Mouse (Mus musculus) embryonic facial prominence, embryonic 15.5 days (tissue): Measurements from ENCODE around the gene Olfr403. TPM values are rescaled to one million over a fixed set of nuclear protein-coding genes. Genes with fewer than 3 reads are reported as not detected.
"Not testable (repeated sequence)": the region's sequence is repeated elsewhere in the genome, so short reads cannot be mapped to it uniquely, and the experiment has no call there.

Experiments
- ATAC-seq: fragments of 200-750 bp; cut with Nextera tagmentation; 2 replicates; pipeline ENCODE4 v1.8.0; 2017; ENCODE audit warnings: low read depth, moderate TSS enrichment; ENCODE audit not compliant: insufficient number of reproducible peaks, low FRiP score, low TSS enrichment
- H3K27ac ChIP-seq: fragments of 300-500 bp; sonication (generic); replicated peaks from 2 replicates; pipeline ENCODE4 v1.5.1; 2015; ENCODE audit warnings: mild to moderate bottlenecking, inconsistent platforms
- H3K27me3 ChIP-seq: fragments of 300-500 bp; sonication (generic); 2 replicates; pipeline ENCODE4 v1.6.1; 2015; ENCODE audit warnings: inconsistent platforms
- H3K36me3 ChIP-seq: fragments of 300-500 bp; sonication (generic); 2 replicates; pipeline ENCODE4 v1.6.1; 2015; ENCODE audit warnings: mild to moderate bottlenecking, inconsistent platforms
- H3K4me1 ChIP-seq: fragments of 300-500 bp; sonication (generic); 2 replicates; pipeline ENCODE4 v1.6.1; 2015; ENCODE audit warnings: inconsistent platforms
- H3K4me2 ChIP-seq: fragments of 300-500 bp; sonication (generic); replicated peaks from 2 replicates; pipeline ENCODE4 v1.6.1; 2015; ENCODE audit warnings: mild to moderate bottlenecking, inconsistent platforms
- H3K4me3 ChIP-seq: fragments of 300-500 bp; sonication (generic); replicated peaks from 2 replicates; pipeline ENCODE4 v1.5.1; 2015; ENCODE audit warnings: mild to moderate bottlenecking, inconsistent platforms
- H3K9ac ChIP-seq: fragments of 300-500 bp; sonication (generic); 2 replicates; pipeline ENCODE4 v1.6.1; 2015; ENCODE audit warnings: inconsistent platforms
- H3K9me3 ChIP-seq: fragments of 300-500 bp; sonication (generic); replicated peaks from 2 replicates; pipeline ENCODE4 v1.6.1; 2016; ENCODE audit warnings: inconsistent platforms
- WGBS: fragments of 180-500 bp; shearing (Covaris S2); methylation state at CpG from one replicate; pipeline ENCODE4 v1.1.7; 2015; 5-methylcytosine and 5-hydroxymethylcytosine counted together
- polyA plus RNA-seq: library from polyadenylated mRNA; unstranded; fragments of >200 nt; fragmentation: Nextera tagmentation; extraction: Ambion mirVana; gene quantifications from 2 replicates; pipeline ENCODE4 v1.2.1, GENCODE M21; 2015

Gene Olfr403
- not detected in 2 replicates for polyA plus RNA-seq

GRCm38 (mm10) chr11:74185949-74186348 is at the start of gene Olfr403:
Gene Olfr403, plus strand, starts transcription at chr11:74186249.
- no peak within 1 kb of the TSS for H3K4me2 ChIP-seq
- H3K9me3 ChIP-seq, result no peaks in the 10 kb centered on the region
- ATAC-seq, result no peak
- no peaks in the 10 kb centered on the region for H3K4me1 ChIP-seq
- no peak within 1 kb of the TSS for H3K4me3 ChIP-seq
- no peaks in the 10 kb centered on the region for H3K36me3 ChIP-seq
- no peaks in the 10 kb centered on the region for H3K27me3 ChIP-seq
- H3K9ac ChIP-seq, result no peak within 1 kb of the TSS
- no peak within 1 kb of the TSS for H3K27ac ChIP-seq

DNA sequence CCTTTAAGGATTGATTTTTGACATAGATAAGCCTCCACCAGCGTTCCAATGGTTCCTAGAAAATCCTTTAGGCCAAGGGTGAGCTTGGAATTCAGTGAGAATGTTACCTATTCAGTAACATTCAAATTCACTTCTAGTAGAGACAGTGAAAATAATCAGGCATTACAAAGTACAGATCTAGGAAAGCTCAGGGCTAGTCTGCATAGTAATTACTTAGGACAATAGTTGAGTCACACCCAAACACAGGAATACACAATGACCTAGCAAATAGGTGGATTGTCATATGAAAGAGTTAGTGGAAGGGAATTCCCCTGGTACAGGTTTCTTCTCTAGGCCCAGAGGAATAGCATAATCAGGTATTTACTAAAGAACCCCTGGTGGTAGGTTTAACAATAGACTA is 46.0 kb upstream of the Olfr403 start:
- ATAC-seq, H3K9ac ChIP-seq, H3K27ac ChIP-seq, H3K36me3 ChIP-seq, H3K4me3 ChIP-seq, H3K4me2 ChIP-seq, H3K27me3 ChIP-seq, H3K9me3 ChIP-seq, H3K4me1 ChIP-seq: not testable (repeated sequence)
- WGBS, result 33% methylated on average over 1 of the region's 1 CpGs

- no peaks in the 10 kb centered on the region for H3K36me3 ChIP-seq
- no peak overlapping the region for H3K27ac ChIP-seq
- H3K4me3 ChIP-seq, result no peak overlapping the region
- no peak for ATAC-seq
- H3K9ac ChIP-seq, result no peak overlapping the region
- no peak overlapping the region for H3K4me2 ChIP-seq
- H3K4me1 ChIP-seq, result no peaks in the 10 kb centered on the region
- peaks cover 4% of the 10 kb centered on the region; the same call in 1 of the 2 replicates for H3K9me3 ChIP-seq
- no peaks in the 10 kb centered on the region for H3K27me3 ChIP-seq
Observed at GRCm38 (mm10) chr11:74145866-74146265, 40.2 kb upstream of the Olfr403 start.

DNA sequence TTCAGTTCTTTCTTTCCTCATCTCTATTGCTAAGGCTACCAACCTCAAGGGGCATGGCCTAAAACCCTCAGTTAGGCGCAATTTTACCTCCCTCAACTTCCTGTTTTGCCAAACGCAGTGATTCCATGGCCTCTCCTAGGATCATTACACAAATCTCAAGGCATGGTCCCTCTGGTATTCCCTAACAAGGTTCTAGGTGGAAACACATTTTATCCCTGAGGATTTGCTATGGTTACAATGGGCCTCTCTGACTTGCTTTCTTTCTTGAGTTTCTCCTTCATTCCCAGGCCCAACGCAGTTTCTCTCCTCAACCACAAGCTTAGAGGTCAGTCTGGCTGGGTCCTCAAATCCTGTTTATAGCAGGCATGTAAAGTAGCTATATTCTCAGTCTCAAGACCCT is 32.8 kb upstream of the Olfr403 start, which contains the start of gene Olfr402:
TSS of gene Olfr402 (plus strand) at position 301 of the 400 bp plus-strand sequence.
- no peak within 1 kb of the TSS for H3K9ac ChIP-seq
- no peaks in the 10 kb centered on the region for H3K4me1 ChIP-seq
- no peaks in the 10 kb centered on the region for H3K36me3 ChIP-seq
- H3K9me3 ChIP-seq, result no peaks in the 10 kb centered on the region; the same call in 1 of the 2 replicates
- WGBS, result 55% methylated on average over 3 of the region's 3 CpGs
- H3K27me3 ChIP-seq, result no peaks in the 10 kb centered on the region
- H3K27ac ChIP-seq, result no peak within 1 kb of the TSS
- no peak for ATAC-seq
- H3K4me2 ChIP-seq, result no peak within 1 kb of the TSS
- no peak within 1 kb of the TSS for H3K4me3 ChIP-seq

GRCm38 (mm10) chr11:74168771-74169170 is 17.3 kb upstream of the Olfr403 start:
- no peaks in the 10 kb centered on the region for H3K36me3 ChIP-seq
- H3K27ac ChIP-seq, result no peak overlapping the region
- no peak overlapping the region for H3K4me3 ChIP-seq
- no peaks in the 10 kb centered on the region for H3K27me3 ChIP-seq
- no peaks in the 10 kb centered on the region for H3K9me3 ChIP-seq
- no peak overlapping the region for H3K9ac ChIP-seq
- ATAC-seq, result no peak
- H3K4me2 ChIP-seq, result no peak overlapping the region
- H3K4me1 ChIP-seq, result no peaks in the 10 kb centered on the region

DNA sequence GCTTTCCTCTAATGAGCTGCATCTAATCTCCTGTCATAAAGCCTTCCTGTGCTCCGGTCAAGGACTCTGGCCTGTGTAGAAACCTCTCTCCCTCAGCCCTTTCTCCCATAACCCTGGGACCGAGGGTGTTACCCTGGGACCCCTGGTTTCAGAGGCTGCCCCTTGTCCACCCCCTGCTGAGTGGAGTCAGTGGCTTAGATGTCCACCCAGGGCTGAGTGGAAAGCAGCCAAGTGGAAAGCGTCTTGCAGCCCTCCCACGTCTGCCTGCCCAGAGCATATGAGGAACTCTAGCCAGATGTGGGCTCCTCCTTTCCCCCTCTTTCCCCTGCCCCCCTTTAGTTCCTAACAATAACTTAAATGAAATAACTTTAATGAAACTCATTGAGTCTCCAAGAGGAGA is 2.9 kb upstream of the Olfr403 start:
- H3K27ac ChIP-seq, result no peak overlapping the region
- WGBS, result 86% methylated on average over 4 of the region's 4 CpGs
- H3K9ac ChIP-seq, result no peak overlapping the region
- no peaks in the 10 kb centered on the region for H3K9me3 ChIP-seq
- H3K4me2 ChIP-seq, result no peak overlapping the region
- H3K36me3 ChIP-seq, result no peaks in the 10 kb centered on the region
- H3K27me3 ChIP-seq, result no peaks in the 10 kb centered on the region
- H3K4me1 ChIP-seq, result no peaks in the 10 kb centered on the region
- H3K4me3 ChIP-seq, result no peak overlapping the region
- ATAC-seq, result no peak

- H3K27me3 ChIP-seq, result no peaks in the 10 kb centered on the region
- no peak overlapping the region for H3K27ac ChIP-seq
- H3K4me3 ChIP-seq, result no peak overlapping the region
- H3K36me3 ChIP-seq, result no peaks in the 10 kb centered on the region
- H3K4me1 ChIP-seq, result no peaks in the 10 kb centered on the region
- WGBS, result 70% methylated on average over 4 of the region's 4 CpGs
- no peak overlapping the region for H3K9ac ChIP-seq
- H3K9me3 ChIP-seq, result no peaks in the 10 kb centered on the region
- no peak for ATAC-seq
- H3K4me2 ChIP-seq, result no peak overlapping the region
Observed at GRCm38 (mm10) chr11:74183745-74184144, 2.3 kb upstream of the Olfr403 start.

DNA sequence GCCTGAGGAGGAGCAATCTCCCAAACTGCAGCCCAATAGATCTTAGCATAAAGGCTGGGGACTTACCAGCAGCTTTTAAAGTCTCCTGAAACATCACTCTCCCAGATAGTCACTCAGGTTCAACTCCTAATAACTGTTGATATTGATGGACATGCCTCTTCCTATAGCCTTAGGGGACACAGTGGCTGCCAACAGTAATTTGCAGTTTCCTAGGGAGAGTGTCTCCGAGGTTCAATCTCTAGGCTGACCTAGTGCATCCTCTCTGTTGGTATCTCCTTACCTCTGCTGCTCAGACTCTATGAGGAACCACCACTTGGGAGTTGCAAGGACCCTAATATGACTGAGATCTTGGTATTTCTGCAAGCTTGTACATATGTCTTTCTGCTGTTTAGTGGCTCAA is 25.2 kb downstream of the Olfr403 start, which contains the start of gene Olfr43:
TSS of gene Olfr43 (minus strand) at position 101 of the 400 bp plus-strand sequence.
- ATAC-seq, result no peak
- 39% methylated on average over 1 of the region's 1 CpGs for WGBS
- Histone ChIP-seq H3K9me3 (no peaks in the 10 kb centered on the region), H3K27ac (no peak within 1 kb of the TSS), H3K36me3 (no peaks in the 10 kb centered on the region), H3K4me3 (no peak within 1 kb of the TSS), H3K4me1 (no peaks in the 10 kb centered on the region), H3K4me2 (no peak within 1 kb of the TSS), H3K27me3 (no peaks in the 10 kb centered on the region), H3K9ac (no peak within 1 kb of the TSS)

DNA sequence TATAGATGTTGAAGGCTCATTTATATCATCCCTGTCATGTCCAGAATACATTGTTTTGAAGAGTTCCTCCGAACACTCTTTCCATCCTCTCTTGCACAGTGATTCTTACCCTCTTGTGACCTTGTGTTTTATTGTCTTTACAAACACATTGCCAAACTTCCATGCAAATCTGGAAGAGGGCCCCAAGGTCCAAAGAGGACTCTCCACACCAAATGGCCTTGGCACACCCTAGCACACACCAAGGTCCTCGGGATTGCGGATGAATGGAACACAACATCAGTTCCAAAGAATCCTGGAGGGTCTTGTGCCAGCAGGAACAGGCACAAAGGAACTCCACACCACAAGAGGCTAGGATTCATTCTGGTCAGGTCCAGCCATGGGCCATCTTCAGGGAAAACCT is 55.2 kb downstream of the Olfr403 start:
- 87% methylated on average over 3 of the region's 3 CpGs for WGBS

More for the DNA sequence above, 55.2 kb downstream of the Olfr403 start:
- Histone ChIP-seq H3K9me3 (no peaks in the 10 kb centered on the region), H3K27me3 (no peaks in the 10 kb centered on the region), H3K4me1 (no peaks in the 10 kb centered on the region), H3K27ac (no peak overlapping the region), H3K9ac (no peak overlapping the region), H3K4me3 (no peak overlapping the region), H3K36me3 (no peaks in the 10 kb centered on the region), H3K4me2 (no peak overlapping the region)
- no peak for ATAC-seq

Other genes starting within 250 kb of the Olfr403 start
- 0.11 and 0.44 TPM in 2 replicates for gene Olfr23, start 249.6 kb upstream of the Olfr403 start, polyA plus RNA-seq
- 0.04 TPM in 1 of 2 replicates, not detected in the other for gene Olfr397, start 225.4 kb upstream of the Olfr403 start, polyA plus RNA-seq
- gene Olfr398, start 195.8 kb upstream of the Olfr403 start, polyA plus RNA-seq, result not detected in 2 replicates
- gene Olfr139, start 129.7 kb upstream of the Olfr403 start, polyA plus RNA-seq, result 0.13 and 0.24 TPM in 2 replicates
- gene Olfr399, start 129.6 kb upstream of the Olfr403 start, polyA plus RNA-seq, result 0.18 and 0.57 TPM in 2 replicates
- not detected in 2 replicates for gene Zfp616, start 116.3 kb upstream of the Olfr403 start, polyA plus RNA-seq
- not detected in 2 replicates for gene Olfr401, start 72.5 kb upstream of the Olfr403 start, polyA plus RNA-seq
- gene Olfr402, start 32.7 kb upstream of the Olfr403 start, polyA plus RNA-seq, result 0.05 TPM in 1 of 2 replicates, not detected in the other
- gene Olfr43, start 25.1 kb downstream of the Olfr403 start, polyA plus RNA-seq, result not detected in 2 replicates
- not detected in 2 replicates for gene Olfr406, start 73.6 kb downstream of the Olfr403 start, polyA plus RNA-seq
- 0.12 TPM in 1 of 2 replicates, not detected in the other for gene Olfr59, start 97.5 kb downstream of the Olfr403 start, polyA plus RNA-seq
- 0.11 and 0.12 TPM in 2 replicates for gene Olfr410, start 151.8 kb downstream of the Olfr403 start, polyA plus RNA-seq
- gene Olfr411, start 166.4 kb downstream of the Olfr403 start, polyA plus RNA-seq, result 0.30 and 0.51 TPM in 2 replicates
- not detected in 2 replicates for gene Olfr412, start 175.8 kb downstream of the Olfr403 start, polyA plus RNA-seq